ENCODE assay signal across 20 mouse cellular contexts in genomic region chr4:120712236-120712635, GRCm38 (mm10). TPM values are rescaled to one million over a fixed set of nuclear protein-coding genes. Genes with fewer than 3 reads are reported as not detected.
A peak's percentile ranks its signal among the peaks of the same experiment; 100 is the strongest.
DNase-seq lines count a peak whose midpoint lies in the region; ATAC-seq lines count a peak whose summit lies in the region.
"Had no signal": no experiment of that assay in that cellular context is flagged by ENCODE, and none has a peak within 500 bp of the region (broad histone marks: within the 10 kb centered on the region; RNA-seq: fewer than 3 reads in every experiment).

No protein-coding gene starts in this region.

- peaks cover 22% of the 10 kb centered on the region for H3K4me1 ChIP-seq in heart, embryonic 10.5 days
- H3K4me1 ChIP-seq in kidney, embryonic 16.5 days (ENCODE audit: insufficient read depth, low read length) = peaks cover 5% of the 10 kb centered on the region; the same call in 1 of the 2 replicates
- peaks cover 38% of the 10 kb centered on the region for H3K4me1 ChIP-seq in limb, embryonic 10.5 days
- H3K4me1 ChIP-seq in limb, embryonic 15.5 days = peaks cover 38% of the 10 kb centered on the region

- no peaks in the 10 kb centered on the region for H3K9me3 ChIP-seq in heart, embryonic 10.5 days
- no peaks in the 10 kb centered on the region for H3K9me3 ChIP-seq in kidney, embryonic 16.5 days (ENCODE audit: low read length)
- H3K9me3 ChIP-seq in limb, embryonic 10.5 days (replicated peaks) = no peaks in the 10 kb centered on the region
- no peaks in the 10 kb centered on the region for H3K9me3 ChIP-seq in limb, embryonic 15.5 days
- H3K9me3 ChIP-seq: embryonic facial prominence, embryonic 15.5 days; forebrain, embryonic 10.5 days; heart, embryonic 12.5 days; hindbrain, embryonic 10.5 days had no signal

- 0 out of 2 replicates have a peak overlapping the region, but pooled peaks have one; percentile 47 for H3K27ac ChIP-seq in heart, embryonic 10.5 days
- H3K27ac ChIP-seq in kidney, embryonic 16.5 days (ENCODE audit: low read length) = no peak overlapping the region
- H3K27ac ChIP-seq in limb, embryonic 10.5 days = 0 out of 2 replicates have a peak overlapping the region, but pooled peaks have one; percentile 10
- H3K27ac ChIP-seq in limb, embryonic 15.5 days = peak overlapping the region; percentile 29; the same call in 1 of the 2 replicates
- H3K27ac ChIP-seq: embryonic facial prominence, embryonic 15.5 days; forebrain, embryonic 10.5 days; heart, adult 2 months; hindbrain, embryonic 10.5 days; hindbrain, embryonic 14.5 days had no signal

- peaks cover 99% of the 10 kb centered on the region for H3K27me3 ChIP-seq in heart, embryonic 10.5 days (ENCODE audit: insufficient read depth, poor library complexity, severe bottlenecking)
- peaks cover 9% of the 10 kb centered on the region for H3K27me3 ChIP-seq in kidney, embryonic 16.5 days (ENCODE audit: insufficient read depth, low read length)
- H3K27me3 ChIP-seq in limb, embryonic 10.5 days (ENCODE audit: low read depth, poor library complexity, severe bottlenecking) = peaks cover 36% of the 10 kb centered on the region
- H3K27me3 ChIP-seq in limb, embryonic 15.5 days = 0 out of 2 replicates have a peak, but pooled peaks cover 6% of the 10 kb centered on the region
- H3K27me3 ChIP-seq: embryonic facial prominence, embryonic 15.5 days had no signal

- no peaks in the 10 kb centered on the region for H3K36me3 ChIP-seq in heart, embryonic 10.5 days
- no peaks in the 10 kb centered on the region for H3K36me3 ChIP-seq in kidney, embryonic 16.5 days (ENCODE audit: insufficient read depth, low read length)
- no peaks in the 10 kb centered on the region for H3K36me3 ChIP-seq in limb, embryonic 10.5 days
- no peaks in the 10 kb centered on the region for H3K36me3 ChIP-seq in limb, embryonic 15.5 days
- H3K36me3 ChIP-seq: embryonic facial prominence, embryonic 15.5 days; forebrain, embryonic 10.5 days; heart, embryonic 12.5 days; hindbrain, embryonic 10.5 days had no signal

- no peak overlapping the region for H3K4me3 ChIP-seq in heart, embryonic 10.5 days
- H3K4me3 ChIP-seq in kidney, embryonic 16.5 days (ENCODE audit: low read length) = no peak overlapping the region
- H3K4me3 ChIP-seq in limb, embryonic 10.5 days = no peak overlapping the region
- H3K4me3 ChIP-seq in limb, embryonic 15.5 days = no peak overlapping the region
- H3K4me3 ChIP-seq: embryonic facial prominence, embryonic 15.5 days; erythroblast, embryonic 14.5 days; forebrain, embryonic 10.5 days; heart, adult 2 months; heart, embryonic 12.5 days; hindbrain, embryonic 10.5 days had no signal

- WGBS in heart, embryonic 10.5 days = 83% methylated on average over 12 of the region's 12 CpGs
- 54% methylated on average over 12 of the region's 12 CpGs for WGBS in kidney, embryonic 16.5 days
- WGBS in limb, embryonic 10.5 days = 85% methylated on average over 12 of the region's 12 CpGs
- 57% methylated on average over 12 of the region's 12 CpGs for WGBS in limb, embryonic 15.5 days

- ATAC-seq in kidney, embryonic 16.5 days (ENCODE audit: low FRiP score, low TSS enrichment) = no peak; the same call in 1 of the 2 replicates
- no peak for ATAC-seq in limb, embryonic 15.5 days (ENCODE audit: insufficient number of reproducible peaks, low FRiP score, low TSS enrichment, low read depth)
- ATAC-seq: forebrain, embryonic 14.5 days; Patski had no signal

- no peak overlapping the region for H3K4me2 ChIP-seq in kidney, embryonic 16.5 days (replicated peaks; ENCODE audit: low read depth, low read length)
- H3K4me2 ChIP-seq in limb, embryonic 15.5 days = no peak overlapping the region
- H3K4me2 ChIP-seq: embryonic facial prominence, embryonic 15.5 days; heart, embryonic 12.5 days; hindbrain, embryonic 14.5 days had no signal

- DNase-seq in heart, embryonic 10.5 days (ENCODE audit: low spot score) = no peak
- no peak for DNase-seq in heart, adult 11 months
- peak; percentile 20 for DNase-seq in kidney, postnatal 10 days
- DNase-seq in limb, embryonic 10.5 days (ENCODE audit: low spot score) = no peak
- DNase-seq: adrenal gland, adult 2 months; adrenal gland, postnatal 25 days; cerebellum, adult 18-20 months; cerebellum, adult 9-11 months; cerebellum, postnatal 36 days; heart, adult 2 months had no signal

- H3K9ac ChIP-seq in kidney, embryonic 16.5 days (replicated peaks; ENCODE audit: low read length) = no peak overlapping the region
- H3K9ac ChIP-seq in limb, embryonic 15.5 days = no peak overlapping the region
- H3K9ac ChIP-seq: embryonic facial prominence, embryonic 15.5 days; heart, embryonic 12.5 days; hindbrain, embryonic 14.5 days had no signal

RNA-seq across cellular contexts. Expression of gene Kcnq4, which starts 36.2 kb away (rescaled TPM):
- 1.1 and 1.7 TPM in 2 replicates for polyA plus RNA-seq in heart, embryonic 10.5 days (2016; fragmentation: Nextera tagmentation; extraction: Ambion mirVana)
- polyA plus RNA-seq in kidney, embryonic 16.5 days (2015; fragmentation: Nextera tagmentation; extraction: Ambion mirVana) = 0.85 and 1.7 TPM in 2 replicates
- polyA plus RNA-seq in limb, embryonic 10.5 days (2016; fragmentation: Nextera tagmentation; extraction: Ambion mirVana) = 3.0 and 6.9 TPM in 2 replicates
- polyA plus RNA-seq in limb, embryonic 15.5 days (2015; fragmentation: Nextera tagmentation; extraction: Ambion mirVana) = 3.9 and 4.6 TPM in 2 replicates
- polyA plus RNA-seq: erythroblast, embryonic 14.5 days had no signal

RNA-seq across cellular contexts. Expression of gene Cited4, which starts 45.9 kb away (rescaled TPM):
- 47.3 and 47.5 TPM in 2 replicates for polyA plus RNA-seq in heart, embryonic 10.5 days (2016; fragmentation: Nextera tagmentation; extraction: Ambion mirVana)
- polyA plus RNA-seq in kidney, embryonic 16.5 days (2015; fragmentation: Nextera tagmentation; extraction: Ambion mirVana) = 10.6 and 13.1 TPM in 2 replicates
- 9.1 and 14.2 TPM in 2 replicates for polyA plus RNA-seq in limb, embryonic 10.5 days (2016; fragmentation: Nextera tagmentation; extraction: Ambion mirVana)
- 7.6 TPM in 2 replicates for polyA plus RNA-seq in limb, embryonic 15.5 days (2015; fragmentation: Nextera tagmentation; extraction: Ambion mirVana)
